Mouse (Mus musculus) MEL (cell line): ENCODE data around the gene Nat8l. TPM values are rescaled to one million over a fixed set of nuclear protein-coding genes. Genes with fewer than 3 reads are reported as not detected.

Experiments used
- DNase-seq: peaks from one replicate; pipeline ENCODE4 v3.0.0; 2011; ENCODE audit warnings: low read depth, low spot score
- H3K27ac ChIP-seq: 2 replicates; pipeline ENCODE4 v1.5.1; 2012; ENCODE audit warnings: low read depth, mild to moderate bottlenecking, control low read depth, low read length, moderate library complexity; ENCODE audit not compliant: control insufficient read depth
- H3K27me3 ChIP-seq, 2 experiments: fragments of 150-350 bp in 1 of 2; sonication (generic) in 1 of 2; 2 replicates each; pipeline ENCODE4 v1.6.1; 2012; ENCODE audit warnings: low read length in 2 of 2, mild to moderate bottlenecking in 2 of 2, improper control_type of control experiment in 1 of 2, moderate library complexity in 1 of 2; ENCODE audit not compliant: insufficient read depth in 2 of 2, control insufficient read depth in 1 of 2
- H3K36me3 ChIP-seq, 2 experiments: 2 replicates each; pipeline ENCODE4 v1.6.1; 2012 to 2014; ENCODE audit warnings: low read length in 2 of 2, improper control_type of control experiment in 1 of 2, inconsistent platforms in 1 of 2, mild to moderate bottlenecking in 1 of 2; ENCODE audit not compliant: insufficient read depth in 2 of 2, control insufficient read depth in 1 of 2
- H3K4me1 ChIP-seq, 2 experiments: fragments of 150-350 bp in 1 of 2; sonication (generic) in 1 of 2; 2 replicates each; pipeline ENCODE4 v1.6.1; 2012; ENCODE audit warnings: low read length in 2 of 2, improper control_type of control experiment in 1 of 2, mild to moderate bottlenecking in 1 of 2; ENCODE audit not compliant: insufficient read depth in 2 of 2, control insufficient read depth in 1 of 2
- H3K4me3 ChIP-seq, 2 experiments: fragments of 150-350 bp in 1 of 2; sonication (generic) in 1 of 2; 2 replicates each; pipeline ENCODE4 v1.5.1; 2012; ENCODE audit warnings: low read depth in 2 of 2, low read length in 2 of 2, mild to moderate bottlenecking in 2 of 2, moderate library complexity in 2 of 2, control low read depth in 1 of 2, improper control_type of control experiment in 1 of 2; ENCODE audit not compliant: control insufficient read depth in 1 of 2, insufficient read depth in 1 of 2
- H3K79me2 ChIP-seq: 2 replicates; pipeline ENCODE4 v1.6.1; 2012; ENCODE audit warnings: mild to moderate bottlenecking, low read length, moderate library complexity; ENCODE audit not compliant: control insufficient read depth, poor library complexity, insufficient read depth
- H3K9ac ChIP-seq: 2 replicates; pipeline ENCODE4 v1.6.1; 2012; ENCODE audit warnings: low read depth, mild to moderate bottlenecking, control low read depth, low read length, moderate library complexity; ENCODE audit not compliant: control insufficient read depth, poor library complexity, severe bottlenecking
- H3K9me3 ChIP-seq: fragments of 150-350 bp; sonication (generic); replicated peaks from 2 replicates; pipeline ENCODE4 v1.6.1; 2012; ENCODE audit warnings: mild to moderate bottlenecking, low read length, improper control_type of control experiment, moderate library complexity; ENCODE audit not compliant: insufficient read depth
- BHLHE40 ChIP-seq: IDR thresholded peaks from 2 replicates; pipeline ENCODE4 v1.6.1; 2012; ENCODE audit warnings: low read depth, mild to moderate bottlenecking, inconsistent platforms, low read length, improper control_type of control experiment, borderline replicate concordance
- CHD2 ChIP-seq: IDR thresholded peaks from 2 replicates; pipeline ENCODE4 v1.6.1; 2011; ENCODE audit warnings: low read length, improper control_type of control experiment
- CTCF ChIP-seq, 3 experiments: IDR thresholded peaks in 2 of 3; conservative IDR thresholded peaks in 1 of 3; 2 replicates each; pipeline ENCODE4 v1.5.1; 2011 to 2012; ENCODE audit warnings: low read length in 3 of 3, low read depth in 2 of 3, mild to moderate bottlenecking in 2 of 3, improper control_type of control experiment in 1 of 3, inconsistent platforms in 1 of 3, mixed read lengths in 1 of 3, moderate library complexity in 1 of 3; ENCODE audit not compliant: control insufficient read depth in 1 of 3, insufficient read depth in 1 of 3, poor library complexity in 1 of 3, severe bottlenecking in 1 of 3
- E2F4 ChIP-seq: IDR thresholded peaks from 2 replicates; pipeline ENCODE4 v1.6.1; 2011; ENCODE audit warnings: low read depth, low read length, improper control_type of control experiment, borderline replicate concordance
- ELF1 ChIP-seq: IDR thresholded peaks from 2 replicates; pipeline ENCODE4 v1.6.1; 2014; ENCODE audit warnings: low read depth, mild to moderate bottlenecking, inconsistent platforms, low read length, improper control_type of control experiment, moderate library complexity
- EP300 ChIP-seq, 2 experiments: IDR thresholded peaks; 2 replicates each; pipeline ENCODE4 v1.6.1; 2011; ENCODE audit warnings: improper control_type of control experiment in 2 of 2, low read length in 2 of 2, low read depth in 1 of 2, mild to moderate bottlenecking in 1 of 2
- GABPA ChIP-seq: IDR thresholded peaks from 2 replicates; pipeline ENCODE4 v1.6.1; 2012; ENCODE audit warnings: low read depth, mild to moderate bottlenecking, inconsistent platforms, low read length, improper control_type of control experiment, moderate library complexity
- GATA1 ChIP-seq: IDR thresholded peaks from 2 replicates; pipeline ENCODE4 v1.6.1; 2011; ENCODE audit warnings: low read depth, low read length, improper control_type of control experiment
- JUND ChIP-seq: IDR thresholded peaks from 2 replicates; pipeline ENCODE4 v1.6.1; 2011; ENCODE audit warnings: low read depth, mild to moderate bottlenecking, improper control_type of control experiment, low read length
- MAX ChIP-seq: IDR thresholded peaks from 2 replicates; pipeline ENCODE4 v1.6.1; 2011; ENCODE audit warnings: low read length, improper control_type of control experiment
- MAZ ChIP-seq: IDR thresholded peaks from 2 replicates; pipeline ENCODE4 v1.6.1; 2012; ENCODE audit warnings: low read depth, mild to moderate bottlenecking, inconsistent platforms, low read length, improper control_type of control experiment
- NRF1 ChIP-seq: IDR thresholded peaks from 2 replicates; pipeline ENCODE4 v1.6.1; 2014; ENCODE audit warnings: low read depth, mild to moderate bottlenecking, inconsistent platforms, low read length, improper control_type of control experiment, moderate library complexity; ENCODE audit not compliant: poor library complexity, insufficient read depth, severe bottlenecking
- POLR2A ChIP-seq, 2 experiments: IDR thresholded peaks; 2 replicates each; pipeline ENCODE4 v1.6.1; 2011 to 2012; ENCODE audit warnings: low read length in 2 of 2, mild to moderate bottlenecking in 2 of 2, control low read depth in 1 of 2, improper control_type of control experiment in 1 of 2, low read depth in 1 of 2, moderate library complexity in 1 of 2; ENCODE audit not compliant: control insufficient read depth in 1 of 2, insufficient read depth in 1 of 2, poor library complexity in 1 of 2
- RCOR1 ChIP-seq: IDR thresholded peaks from 2 replicates; pipeline ENCODE4 v1.6.1; 2012; ENCODE audit warnings: low read depth, mild to moderate bottlenecking, inconsistent platforms, low read length, improper control_type of control experiment
- SIN3A ChIP-seq: IDR thresholded peaks from 2 replicates; pipeline ENCODE4 v1.6.1; 2012; ENCODE audit warnings: low read length, improper control_type of control experiment, inconsistent platforms
- SMC3 ChIP-seq: IDR thresholded peaks from 2 replicates; pipeline ENCODE4 v1.6.1; 2011; ENCODE audit warnings: low read depth, low read length, improper control_type of control experiment
- UBTF ChIP-seq: IDR thresholded peaks from 2 replicates; pipeline ENCODE4 v1.6.1; 2012; ENCODE audit warnings: low read depth, mild to moderate bottlenecking, inconsistent platforms, low read length, improper control_type of control experiment, moderate library complexity, borderline replicate concordance; ENCODE audit not compliant: insufficient read depth
- USF1 ChIP-seq: IDR thresholded peaks from 2 replicates; pipeline ENCODE4 v1.6.1; 2014; ENCODE audit warnings: low read depth, mild to moderate bottlenecking, inconsistent platforms, low read length, improper control_type of control experiment, moderate library complexity
- USF2 ChIP-seq, 2 experiments: IDR thresholded peaks; 2 replicates each; pipeline ENCODE4 v1.6.1; 2011 to 2012; ENCODE audit warnings: improper control_type of control experiment in 2 of 2, low read length in 2 of 2, borderline replicate concordance in 1 of 2, inconsistent platforms in 1 of 2, low read depth in 1 of 2, mild to moderate bottlenecking in 1 of 2; ENCODE audit not compliant: insufficient read depth in 1 of 2
- ZNF384 ChIP-seq: IDR thresholded peaks from 2 replicates; pipeline ENCODE4 v1.6.1; 2012; ENCODE audit warnings: low read depth, mild to moderate bottlenecking, inconsistent platforms, low read length, improper control_type of control experiment
- polyA plus RNA-seq, 2 experiments: library from polyadenylated mRNA; stranded (reverse) in 1 of 2; unstranded in 1 of 2; fragments of >175 nt in 1 of 2; fragments of >200 nt in 1 of 2; gene quantifications; 2 replicates each; pipeline versions ENCODE4 v1.2.1 to v1.2.4; 2012; ENCODE audit warnings: low replicate concordance in 2 of 2, low read depth in 1 of 2; ENCODE audit not compliant: insufficient read length in 2 of 2, insufficient read depth in 1 of 2, missing spikeins in 1 of 2
- total RNA-seq: library from RNA; depleted of rRNA; stranded (reverse); fragments of 300-350 nt; gene quantifications from 2 replicates; pipeline ENCODE4 v1.2.3, GENCODE M21; 2012

The Nat8l gene
- total and polyA plus RNA-seq, 3 experiments: not detected

DNA sequence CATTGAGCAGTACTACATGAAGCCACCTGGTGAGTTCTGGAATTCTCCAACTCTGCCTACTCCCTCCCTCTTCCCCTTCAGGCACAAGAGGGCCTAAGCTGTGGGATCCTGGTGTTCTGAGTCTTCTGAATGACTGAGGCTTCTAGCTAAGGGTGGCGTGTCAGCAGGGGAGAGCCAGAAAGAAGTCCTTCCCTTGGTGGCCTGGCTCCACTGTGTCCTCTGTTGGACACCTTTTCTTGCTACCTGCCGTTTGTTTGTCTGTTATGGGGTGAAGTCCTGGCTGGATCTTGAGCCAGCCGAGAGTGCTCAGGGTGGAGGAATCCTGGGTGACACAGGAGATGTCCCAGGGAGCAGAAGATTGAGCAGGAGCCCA, 2.7 kb downstream of the Nat8l start:
- TF ChIP-seq CTCF (IDR thresholded peaks at IDR 0.05 in 2 of 3, conservative IDR thresholded peaks at IDR 0.05 in 1 of 3; ENCODE audit: control insufficient read depth in 1 of 3, insufficient read depth in 1 of 3, low read depth in 2 of 3, low read length in 3 of 3, poor library complexity in 1 of 3, severe bottlenecking in 1 of 3) (no peak), CHD2 (no peak), USF1 (no peak), RCOR1 (no peak), POLR2A (IDR thresholded peaks at IDR 0.05; ENCODE audit: control insufficient read depth in 1 of 2, insufficient read depth in 1 of 2, low read depth in 1 of 2, low read length in 2 of 2, poor library complexity in 1 of 2) (no peak), SIN3A (no peak), ZNF384 (no peak), GABPA (no peak), SMC3 (no peak), JUND (no peak), GATA1 (no peak), NRF1 (no peak), ELF1 (no peak), MAX (no peak), USF2 (IDR thresholded peaks at IDR 0.05; ENCODE audit: borderline replicate concordance in 1 of 2, insufficient read depth in 1 of 2, low read depth in 1 of 2, low read length in 2 of 2) (no peak), UBTF (no peak), BHLHE40 (no peak), E2F4 (no peak), MAZ (no peak)
- TF ChIP-seq, all 39 proteins: peak for 0
- Histone ChIP-seq H3K27me3 (no peaks in the 10 kb centered on the region), H3K4me1 (no peaks in the 10 kb centered on the region)

GRCm38 (mm10) chr5:33999466-34000090, 3.8 kb downstream of the Nat8l start:
- Histone ChIP-seq H3K9me3 (no peaks in the 10 kb centered on the region), H3K79me2 (no peaks in the 10 kb centered on the region), H3K27ac (no peak overlapping the region), H3K36me3 (no peaks in the 10 kb centered on the region), H3K4me1 (no peaks in the 10 kb centered on the region), H3K27me3 (no peaks in the 10 kb centered on the region), H3K4me3 (no peak overlapping the region), H3K9ac (no peak overlapping the region)
- DNase-seq: no peak
- no peak for TF ChIP-seq EP300 (IDR thresholded peaks at IDR 0.05; ENCODE audit: low read depth in 1 of 2, low read length in 2 of 2)

More for the DNA sequence above, 2.7 kb downstream of the Nat8l start:
- no peaks in the 10 kb centered on the region for H3K79me2 ChIP-seq
- DNase-seq: no peak
- H3K9ac ChIP-seq: no peak overlapping the region
- H3K9me3 ChIP-seq: no peaks in the 10 kb centered on the region
- H3K36me3 ChIP-seq: no peaks in the 10 kb centered on the region
- no peak overlapping the region for H3K27ac ChIP-seq
- no peak overlapping the region for H3K4me3 ChIP-seq
